10 mouse cellular contexts compared by ENCODE assay signal in the genomic region with DNA sequence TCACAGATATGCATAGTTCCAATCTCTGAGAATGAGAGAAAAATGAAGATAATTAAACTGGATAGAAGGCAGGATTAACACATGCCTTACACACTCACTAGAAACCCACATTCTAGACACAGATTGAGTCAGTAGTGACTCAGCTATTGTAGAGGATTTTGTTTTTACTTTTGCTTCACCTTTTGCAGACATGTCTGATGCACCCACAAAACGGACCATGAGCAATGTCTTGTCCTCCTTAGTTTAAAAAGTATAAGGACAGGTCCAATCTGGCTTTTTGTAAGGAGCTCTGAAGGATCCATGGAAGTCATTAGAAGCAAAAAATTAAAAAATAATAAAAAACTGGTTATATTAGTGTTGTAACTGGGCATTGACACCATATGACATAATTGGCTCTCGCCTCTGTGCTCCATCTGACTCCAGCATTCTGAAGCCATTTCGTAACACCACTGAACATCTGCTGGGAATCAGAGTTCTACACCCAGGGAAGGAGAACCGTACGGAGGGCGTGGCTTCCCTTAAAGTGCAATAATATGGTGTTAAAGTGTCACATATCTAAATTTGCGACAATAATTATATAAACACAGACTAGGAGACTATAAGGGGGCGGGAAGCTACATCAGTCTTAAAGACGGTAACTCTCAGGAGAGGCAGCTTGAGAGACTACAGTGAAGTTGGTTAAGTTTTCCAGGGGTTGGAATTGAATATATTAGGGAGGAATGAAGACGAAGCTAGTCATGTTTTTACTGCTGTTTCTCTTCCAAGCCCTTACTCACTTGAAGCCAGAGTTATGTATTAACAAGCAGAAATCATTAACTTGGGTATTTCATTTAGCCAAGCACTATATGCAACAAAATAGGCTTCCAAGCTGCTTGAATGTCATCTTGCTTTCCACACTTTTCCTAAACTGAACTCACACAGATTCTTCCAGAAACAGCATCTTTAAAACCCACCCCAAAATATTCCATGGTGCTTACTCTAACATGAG.
A peak's percentile ranks its signal among the peaks of the same experiment; 100 is the strongest.
DNase-seq lines count a peak whose midpoint lies in the region; ATAC-seq and TF ChIP-seq lines count a peak whose summit lies in the region.
"Had no signal": no experiment of that assay in that cellular context is flagged by ENCODE, and none has a peak within 500 bp of the region (broad histone marks: within the 10 kb centered on the region; RNA-seq: fewer than 3 reads in every experiment).

No protein-coding gene starts in this region.

- no peaks in the 10 kb centered on the region for H3K79me2 ChIP-seq in liver, adult 2 months (ENCODE audit: control insufficient read depth, insufficient read depth, low read length)

- H3K4me3 ChIP-seq in liver, adult 2 months (ENCODE audit: insufficient read depth, low read depth, low read length), result no peak overlapping the region
- no peak overlapping the region for H3K4me3 ChIP-seq in liver, embryonic 11.5 days (ENCODE audit: low read depth, low read length)
- H3K4me3 ChIP-seq in kidney, embryonic 16.5 days (ENCODE audit: low read length), result no peak overlapping the region
- H3K4me3 ChIP-seq in forebrain, embryonic 11.5 days (ENCODE audit: low read depth, low read length), result no peak overlapping the region

- H3K27ac ChIP-seq in liver, adult 2 months (replicated peaks; ENCODE audit: insufficient read depth, low read depth, low read length), result peak overlapping the region; percentile 65
- no peak overlapping the region for H3K27ac ChIP-seq in liver, embryonic 11.5 days (ENCODE audit: low read depth, low read length)
- peak overlapping the region; percentile 50; the same call in 1 of the 2 replicates for H3K27ac ChIP-seq in kidney, embryonic 16.5 days (ENCODE audit: low read length)
- H3K27ac ChIP-seq in forebrain, embryonic 11.5 days (ENCODE audit: low read depth, low read length), result no peak overlapping the region

- no peak overlapping the region for H3K4me2 ChIP-seq in liver, embryonic 11.5 days
- 0 out of 2 replicates have a peak overlapping the region, but pooled peaks have one; percentile 25 for H3K4me2 ChIP-seq in kidney, embryonic 16.5 days (replicated peaks; ENCODE audit: low read depth, low read length)
- H3K4me2 ChIP-seq in forebrain, embryonic 11.5 days (ENCODE audit: low read depth, low read length, severe bottlenecking), result no peak overlapping the region

- intact Hi-C loops in left cerebral cortex, postnatal 10 days (cut with DNase I), result no loop called here

- H3K4me1 ChIP-seq in liver, adult 2 months (ENCODE audit: control insufficient read depth, insufficient read depth, low read length), result peaks cover 24% of the 10 kb centered on the region
- H3K4me1 ChIP-seq in liver, embryonic 11.5 days (replicated peaks; ENCODE audit: control insufficient read depth, insufficient read depth, low read length), result no peaks in the 10 kb centered on the region
- no peaks in the 10 kb centered on the region for H3K4me1 ChIP-seq in kidney, embryonic 16.5 days (ENCODE audit: insufficient read depth, low read length)
- no peaks in the 10 kb centered on the region for H3K4me1 ChIP-seq in forebrain, embryonic 11.5 days (replicated peaks; ENCODE audit: control insufficient read depth, insufficient read depth, low read length)

- DNase-seq in liver, adult 2 months (ENCODE audit: extremely low read depth, low read depth, low spot score), result peak; percentile 93
- DNase-seq in liver, embryonic 11.5 days (ENCODE audit: low spot score), result no peak
- peak; percentile 74 for DNase-seq in fibroblast of lung, adult 2 months (ENCODE audit: low read depth)
- DNase-seq in lung, postnatal 36 days, result peak; percentile 58
- no peak for DNase-seq in left cerebral cortex, postnatal 10 days (ENCODE audit: extremely low spot score in 1 of 2, low spot score in 2 of 2)
- DNase-seq in forebrain, embryonic 11.5 days (ENCODE audit: low spot score), result no peak
- DNase-seq: liver; thymus, adult 2 months had no signal

- no peak for TF ChIP-seq CTCF in liver, adult 2 months (IDR thresholded peaks at IDR 0.05; ENCODE audit: low read depth, low read length)

- ATAC-seq in liver, embryonic 11.5 days (replicated peaks; ENCODE audit: low FRiP score), result no peak
- peak; percentile 73 for ATAC-seq in kidney, embryonic 16.5 days (ENCODE audit: low FRiP score, low TSS enrichment)
- ATAC-seq in granulocyte monocyte progenitor cell, adult 5-6 weeks (replicated peaks; ENCODE audit: poor library complexity, severe bottlenecking), result no peak
- ATAC-seq in forebrain, embryonic 11.5 days (replicated peaks; ENCODE audit: low FRiP score), result no peak

- H3K9me3 ChIP-seq in liver, embryonic 11.5 days (ENCODE audit: control insufficient read depth, low read length), result no peaks in the 10 kb centered on the region
- H3K9me3 ChIP-seq in kidney, embryonic 16.5 days (ENCODE audit: low read length), result no peaks in the 10 kb centered on the region
- H3K9me3 ChIP-seq in forebrain, embryonic 11.5 days (ENCODE audit: control insufficient read depth, low read length), result no peaks in the 10 kb centered on the region

- 27% methylated on average over 10 of the region's 10 CpGs for WGBS in liver, adult 2 months
- 73% methylated on average over 10 of the region's 10 CpGs for WGBS in liver, embryonic 11.5 days
- 61% methylated on average over 10 of the region's 10 CpGs for WGBS in kidney, embryonic 16.5 days
- 87% methylated on average over 10 of the region's 10 CpGs for WGBS in forebrain, embryonic 11.5 days

- H3K36me3 ChIP-seq in liver, adult 2 months (ENCODE audit: control insufficient read depth, insufficient read depth, low read length), result no peaks in the 10 kb centered on the region
- H3K36me3 ChIP-seq in liver, embryonic 11.5 days (ENCODE audit: control insufficient read depth, insufficient read depth, low read length), result no peaks in the 10 kb centered on the region
- H3K36me3 ChIP-seq in kidney, embryonic 16.5 days (ENCODE audit: insufficient read depth, low read length), result no peaks in the 10 kb centered on the region
- H3K36me3 ChIP-seq in forebrain, embryonic 11.5 days (ENCODE audit: control insufficient read depth, insufficient read depth, low read length), result no peaks in the 10 kb centered on the region

- no peak overlapping the region for H3K9ac ChIP-seq in liver, adult 2 months (ENCODE audit: low read depth, low read length)
- H3K9ac ChIP-seq in liver, embryonic 11.5 days (ENCODE audit: low read depth, low read length), result no peak overlapping the region
- no peak overlapping the region for H3K9ac ChIP-seq in kidney, embryonic 16.5 days (replicated peaks; ENCODE audit: low read length)
- no peak overlapping the region for H3K9ac ChIP-seq in forebrain, embryonic 11.5 days (ENCODE audit: low read length)

- no peak for TF ChIP-seq POLR2A in liver, adult 2 months (IDR thresholded peaks at IDR 0.05; ENCODE audit: extremely low read depth, insufficient read depth, low read length)

- no peaks in the 10 kb centered on the region for H3K27me3 ChIP-seq in liver, adult 2 months (ENCODE audit: control insufficient read depth, insufficient read depth, low read length)
- no peaks in the 10 kb centered on the region for H3K27me3 ChIP-seq in liver, embryonic 11.5 days (replicated peaks; ENCODE audit: control insufficient read depth, insufficient read depth, low read length)
- H3K27me3 ChIP-seq in kidney, embryonic 16.5 days (ENCODE audit: insufficient read depth, low read length), result no peaks in the 10 kb centered on the region
- no peaks in the 10 kb centered on the region for H3K27me3 ChIP-seq in forebrain, embryonic 11.5 days (ENCODE audit: control insufficient read depth, insufficient read depth, low read length)

Comparison
In these comparisons a context has a peak if more than half of its experiments do, and no peak if none do; other contexts are left out.
1. DNase-seq: peak in liver, adult 2 months (single experiment), fibroblast of lung, adult 2 months (single experiment) and lung, postnatal 36 days (single experiment); none in liver, embryonic 11.5 days (single experiment), left cerebral cortex, postnatal 10 days (0 of 2) and forebrain, embryonic 11.5 days (single experiment).
2. H3K27ac ChIP-seq: peak in liver, adult 2 months (single experiment) and kidney, embryonic 16.5 days (single experiment); none in liver, embryonic 11.5 days (single experiment) and forebrain, embryonic 11.5 days (single experiment).